Mouse (Mus musculus): ENCODE measurements around the gene Rad51b. TPM values are rescaled to one million over a fixed set of nuclear protein-coding genes. Genes with fewer than 3 reads are reported as not detected.

Gene Rad51b
- total RNA-seq, 1 experiment from 2014 or later = 12.7 TPM

DNA sequence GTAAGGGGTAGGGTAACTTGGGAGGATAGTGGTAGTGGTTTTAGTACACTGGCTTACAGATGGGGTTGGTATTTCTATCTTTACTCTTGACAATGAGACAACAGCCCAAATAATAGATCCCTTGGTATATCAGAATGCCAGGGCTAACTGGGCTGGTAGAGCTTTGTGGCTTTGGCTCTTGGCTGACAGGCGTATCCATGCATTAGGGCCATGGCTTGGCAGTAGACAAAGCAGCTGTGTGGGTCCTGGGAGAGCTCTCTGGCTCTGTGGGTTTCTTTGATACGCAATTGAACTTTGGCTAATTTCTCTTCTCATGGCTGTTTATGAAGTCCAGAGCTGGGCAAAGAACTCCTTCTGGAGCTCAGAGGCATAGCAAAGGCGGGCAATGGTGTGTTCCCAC, 488.6 kb downstream of the Rad51b start:
- ATAC-seq (replicated peaks in 1 of 2; ENCODE audit: insufficient read depth in 1 of 2, low FRiP score in 2 of 2, low TSS enrichment in 1 of 2, low read depth in 1 of 2, poor library complexity in 2 of 2, severe bottlenecking in 2 of 2) = no peak

DNA sequence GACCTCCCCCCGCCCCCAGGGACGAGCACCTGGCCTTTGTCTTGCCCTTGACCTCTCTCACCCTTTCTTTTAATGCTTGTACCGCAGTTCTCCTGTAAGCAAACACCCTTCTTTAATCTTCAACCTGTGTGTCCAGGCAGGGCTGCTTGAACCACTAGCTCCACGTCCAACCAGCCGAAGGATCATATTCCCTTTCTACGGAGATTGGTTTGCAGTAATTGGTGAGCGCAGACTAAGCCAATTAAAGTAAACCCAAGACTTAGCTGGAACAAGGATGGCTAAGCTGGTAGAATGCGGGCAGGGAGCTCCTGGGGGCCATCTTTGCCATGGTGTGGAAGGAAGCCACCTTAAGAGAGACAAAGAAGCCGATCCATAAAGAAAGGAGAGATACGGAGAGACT, 490.5 kb downstream of the Rad51b start:
- ATAC-seq (replicated peaks in 1 of 2; ENCODE audit: insufficient read depth in 1 of 2, low FRiP score in 2 of 2, low TSS enrichment in 1 of 2, low read depth in 1 of 2, poor library complexity in 2 of 2, severe bottlenecking in 2 of 2) = no peak

DNA sequence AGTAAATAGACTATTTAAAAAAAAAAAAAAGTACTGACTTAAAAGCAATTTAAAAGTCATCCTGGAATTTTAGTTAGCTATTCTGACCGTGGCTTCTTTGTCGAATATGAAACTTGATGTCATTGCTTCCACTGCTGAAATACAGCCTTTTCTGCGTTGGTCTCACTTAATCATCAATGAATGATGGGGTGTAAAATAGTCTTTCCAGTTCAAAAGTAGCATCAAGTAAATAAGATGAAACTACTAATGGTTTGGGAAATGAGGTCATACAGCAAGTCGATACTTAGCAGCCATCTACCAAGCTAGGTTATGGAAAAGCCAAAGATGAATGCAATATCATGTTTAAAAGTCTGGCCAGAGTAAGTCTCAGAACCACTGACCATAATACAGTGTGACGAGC, 491.3 kb downstream of the Rad51b start:
- ATAC-seq (replicated peaks in 1 of 2; ENCODE audit: insufficient read depth in 1 of 2, low FRiP score in 2 of 2, low TSS enrichment in 1 of 2, low read depth in 1 of 2, poor library complexity in 2 of 2, severe bottlenecking in 2 of 2) = no peak

DNA sequence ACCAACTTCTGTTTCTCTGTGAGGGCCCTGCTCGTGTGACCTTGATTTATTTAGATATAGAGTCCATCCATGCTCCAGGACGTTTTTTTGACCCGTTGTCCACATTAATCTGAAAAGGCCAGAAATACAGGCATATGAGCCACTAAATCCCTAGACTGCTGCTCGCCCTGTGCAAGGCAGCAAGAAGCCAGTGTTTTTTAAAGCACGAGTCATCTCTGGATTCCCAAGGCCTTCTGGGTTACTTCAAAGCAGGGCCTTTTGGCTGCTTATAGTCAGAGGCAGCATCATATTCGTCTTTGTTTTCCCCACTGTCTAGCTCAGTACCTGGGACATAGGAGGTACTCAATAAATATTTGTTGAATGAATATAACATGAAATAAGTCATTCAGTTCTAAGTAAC, 492.4 kb downstream of the Rad51b start:
- ATAC-seq (replicated peaks in 1 of 2; ENCODE audit: insufficient read depth in 1 of 2, low FRiP score in 2 of 2, low TSS enrichment in 1 of 2, low read depth in 1 of 2, poor library complexity in 2 of 2, severe bottlenecking in 2 of 2) = no peak

DNA sequence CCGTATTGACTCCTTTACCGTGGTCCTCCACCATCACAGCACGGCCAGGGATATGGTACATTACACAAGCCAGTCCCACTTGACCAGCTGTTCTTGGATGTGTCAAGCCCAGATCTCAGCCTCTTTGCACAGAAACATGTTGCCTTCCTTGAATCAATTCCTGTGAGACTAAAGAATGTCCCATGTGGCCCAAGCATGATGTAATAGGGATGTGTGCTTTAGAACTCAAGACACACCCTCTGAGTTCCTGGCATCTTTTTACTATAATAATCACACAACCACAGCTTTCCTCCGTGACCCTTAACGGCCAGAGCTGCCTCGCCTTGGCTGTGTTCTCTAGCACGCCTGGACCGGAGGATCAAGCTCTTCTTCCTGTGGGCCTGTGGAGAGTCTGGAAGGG, 496.3 kb downstream of the Rad51b start:
- no peak for ATAC-seq (replicated peaks in 1 of 2; ENCODE audit: insufficient read depth in 1 of 2, low FRiP score in 2 of 2, low TSS enrichment in 1 of 2, low read depth in 1 of 2, poor library complexity in 2 of 2, severe bottlenecking in 2 of 2)

DNA sequence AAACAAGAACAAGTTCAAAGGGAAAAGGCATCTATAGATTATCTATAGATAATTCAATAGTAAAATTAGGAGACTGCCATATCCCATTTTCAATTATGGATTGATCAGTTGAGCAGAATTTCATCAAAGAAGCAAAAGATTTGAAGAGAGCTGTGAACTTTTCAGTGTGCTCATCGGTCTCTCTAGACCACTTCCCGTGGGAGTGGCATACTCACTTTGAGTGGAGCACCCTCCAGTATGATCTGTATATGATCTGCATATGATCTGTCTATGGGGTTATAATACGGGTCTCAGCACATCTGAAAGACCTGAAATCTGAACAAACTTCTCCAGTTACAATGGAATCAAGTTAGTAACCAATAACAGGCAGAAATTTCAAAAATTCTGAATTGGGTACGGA, 497.7 kb downstream of the Rad51b start:
- no peak for ATAC-seq (replicated peaks in 1 of 2; ENCODE audit: insufficient read depth in 1 of 2, low FRiP score in 2 of 2, low TSS enrichment in 1 of 2, low read depth in 1 of 2, poor library complexity in 2 of 2, severe bottlenecking in 2 of 2)

DNA sequence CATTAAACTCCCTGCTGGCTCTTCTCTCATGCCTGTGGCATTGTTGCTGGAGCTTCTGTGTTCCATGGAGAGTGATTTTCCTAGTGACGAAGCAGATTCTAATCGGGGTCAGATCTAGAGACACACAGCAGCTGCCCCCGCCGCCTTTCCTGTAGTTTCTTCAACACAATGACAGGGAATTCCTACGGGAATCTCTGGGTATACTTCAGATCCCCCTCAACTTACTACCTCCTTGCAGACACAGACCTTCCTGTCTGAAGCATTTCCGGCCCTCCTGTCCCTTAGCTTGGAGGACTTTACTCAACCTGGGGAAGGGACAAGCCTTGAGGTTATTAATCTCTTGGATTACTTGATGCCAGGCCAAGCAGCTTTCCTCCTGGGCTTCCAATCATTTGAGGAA, 499.2 kb downstream of the Rad51b start:
- ATAC-seq (replicated peaks in 1 of 2; ENCODE audit: insufficient read depth in 1 of 2, low FRiP score in 2 of 2, low TSS enrichment in 1 of 2, low read depth in 1 of 2, poor library complexity in 2 of 2, severe bottlenecking in 2 of 2) = no peak

DNA sequence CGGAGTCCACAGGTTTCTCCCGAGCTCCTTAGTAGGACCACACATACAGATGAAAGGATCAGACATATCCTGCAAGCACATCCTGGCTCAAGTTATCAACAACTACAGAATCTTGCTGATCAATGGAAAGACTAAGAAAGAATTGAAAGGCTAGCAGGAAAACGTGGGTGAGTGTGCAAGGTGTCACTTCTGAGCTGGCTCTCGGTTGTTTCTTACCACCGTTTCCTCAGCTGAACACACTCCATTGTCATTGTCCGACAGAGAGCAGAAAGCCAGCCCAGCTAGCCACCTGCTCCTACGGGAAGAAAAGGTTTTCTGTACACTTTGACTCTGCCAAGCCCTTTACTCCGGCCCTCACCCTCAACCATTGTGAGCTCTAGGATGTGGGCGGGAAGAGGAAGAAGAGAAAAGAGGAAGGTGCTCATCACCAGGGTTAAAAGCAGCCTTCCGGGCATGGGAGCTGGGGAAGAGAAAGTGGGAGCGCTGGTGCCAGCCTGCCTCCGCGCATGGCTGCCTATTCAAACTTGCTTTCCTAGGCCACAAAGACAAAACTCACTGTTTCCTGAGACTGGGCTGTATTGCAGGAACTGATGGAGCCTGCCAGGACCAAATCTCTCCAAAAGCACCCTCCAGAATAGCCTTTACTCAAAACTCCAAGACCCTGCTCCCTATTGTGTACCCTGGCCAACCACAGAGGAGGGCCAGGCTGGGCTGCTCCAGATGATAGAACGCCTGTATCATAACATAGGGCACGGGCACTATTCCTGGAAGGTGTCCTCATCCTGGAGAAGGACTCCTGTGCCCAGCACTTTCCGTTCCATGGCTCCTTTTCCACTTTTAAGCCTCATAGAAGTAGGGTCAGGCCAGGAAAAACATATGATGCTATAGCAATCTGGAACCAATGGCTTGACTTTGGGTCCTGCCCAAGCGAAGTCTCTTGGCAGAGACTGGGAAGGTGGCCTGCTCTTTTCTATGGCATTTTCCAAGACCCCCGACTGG, 500.0 kb downstream of the Rad51b start:
- peak in 1 of 2 experiments; percentile 22; a peak in 1 of 4 replicates for ATAC-seq (replicated peaks in 1 of 2; ENCODE audit: insufficient read depth in 1 of 2, low FRiP score in 2 of 2, low TSS enrichment in 1 of 2, low read depth in 1 of 2, poor library complexity in 2 of 2, severe bottlenecking in 2 of 2)

DNA sequence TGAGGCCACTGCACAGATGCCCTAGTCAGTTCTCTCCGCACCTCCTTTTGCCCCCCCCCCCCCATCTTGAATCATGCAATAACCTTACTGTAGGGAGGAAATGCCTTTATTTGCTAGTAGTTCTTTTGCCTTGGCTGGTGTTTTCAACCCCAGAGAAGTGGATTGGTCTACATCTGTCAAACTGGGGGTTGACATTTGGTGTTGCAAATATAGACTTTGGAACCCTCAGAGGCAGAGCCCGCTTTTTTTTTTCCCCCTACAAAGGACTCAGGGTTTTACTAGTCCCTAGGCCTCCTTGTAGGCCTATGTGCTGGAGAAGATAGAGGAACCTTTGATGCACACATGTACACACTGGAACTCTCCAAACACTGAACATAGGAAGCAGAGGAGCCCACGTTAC, 501.4 kb downstream of the Rad51b start:
- no peak for ATAC-seq (replicated peaks in 1 of 2; ENCODE audit: insufficient read depth in 1 of 2, low FRiP score in 2 of 2, low TSS enrichment in 1 of 2, low read depth in 1 of 2, poor library complexity in 2 of 2, severe bottlenecking in 2 of 2)

DNA sequence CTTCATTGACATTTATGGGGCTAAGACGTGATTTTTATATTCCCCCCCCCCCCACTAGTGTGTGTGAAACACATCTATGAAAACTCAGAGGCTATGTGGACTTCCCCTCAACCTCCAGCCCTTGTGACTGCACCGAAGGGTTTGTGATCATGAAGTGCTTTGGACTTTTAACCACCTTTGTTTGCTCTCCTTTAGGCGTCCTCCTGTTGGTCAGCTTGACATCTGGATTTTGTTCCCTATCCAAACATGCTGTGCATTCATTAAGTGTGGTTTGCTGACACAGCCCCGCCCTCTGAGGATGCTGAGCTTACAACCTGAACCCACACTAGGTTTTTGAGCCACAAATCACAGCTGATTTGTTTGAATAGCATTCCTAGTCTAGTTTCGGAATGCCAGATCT, 502.3 kb downstream of the Rad51b start:
- no peak for ATAC-seq (replicated peaks in 1 of 2; ENCODE audit: insufficient read depth in 1 of 2, low FRiP score in 2 of 2, low TSS enrichment in 1 of 2, low read depth in 1 of 2, poor library complexity in 2 of 2, severe bottlenecking in 2 of 2)

DNA sequence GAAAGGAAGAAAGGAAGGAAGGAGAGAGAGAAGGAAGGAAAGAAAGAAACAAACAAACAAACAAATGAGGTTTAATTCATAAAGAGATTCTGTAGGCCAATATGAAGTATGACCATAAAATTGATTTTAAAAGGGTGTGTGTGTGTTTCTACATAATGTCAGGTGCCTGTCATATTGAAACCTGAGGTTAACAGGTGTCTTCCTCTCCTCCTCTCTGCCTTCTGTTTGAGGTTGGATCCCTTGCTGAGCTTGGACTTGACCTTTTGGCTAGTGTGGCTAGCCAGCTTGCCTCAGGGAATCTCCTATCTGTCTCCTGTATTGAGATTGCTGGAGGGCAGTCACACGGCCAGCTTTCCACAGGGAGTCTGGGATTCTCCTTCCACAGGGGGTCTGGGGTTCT, 506.6 kb downstream of the Rad51b start:
- no peak for ATAC-seq (replicated peaks in 1 of 2; ENCODE audit: insufficient read depth in 1 of 2, low FRiP score in 2 of 2, low TSS enrichment in 1 of 2, low read depth in 1 of 2, poor library complexity in 2 of 2, severe bottlenecking in 2 of 2)

DNA sequence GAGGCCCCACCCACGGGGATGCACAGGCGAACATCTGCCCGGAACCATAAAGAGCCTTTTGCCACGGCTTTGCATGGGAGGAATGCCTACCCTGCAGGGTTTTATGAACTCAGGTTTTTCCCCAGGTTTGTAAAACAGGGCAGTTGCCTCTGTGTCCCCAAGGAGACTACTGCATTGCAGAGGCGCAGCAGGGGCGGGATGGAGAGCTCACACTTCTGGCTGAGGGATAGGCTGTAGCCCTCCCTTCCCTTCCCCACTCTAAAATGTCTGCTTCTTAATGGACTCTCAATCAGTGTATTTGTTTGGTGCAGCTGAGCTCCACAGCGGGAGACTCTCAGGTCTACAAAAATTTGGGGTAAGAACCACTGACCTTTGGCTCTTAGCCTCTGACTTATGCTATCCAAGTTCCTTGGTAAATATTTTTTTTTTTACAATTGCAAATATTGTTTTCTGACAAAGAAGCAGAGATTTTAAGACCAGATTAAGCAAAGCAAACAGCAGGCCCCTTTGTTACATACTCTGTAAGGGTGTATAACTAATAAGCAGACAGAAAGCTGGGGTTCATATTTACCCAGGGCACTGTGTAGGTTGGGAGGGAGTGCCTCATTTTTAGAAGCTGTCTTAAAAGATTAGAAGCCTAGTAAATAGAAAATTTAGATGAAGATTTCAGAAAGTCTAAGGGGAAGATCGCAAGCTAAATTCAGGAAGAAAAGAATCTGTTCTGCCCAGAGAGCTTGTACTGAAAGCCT, 507.9 kb downstream of the Rad51b start:
- ATAC-seq (replicated peaks in 1 of 2; ENCODE audit: insufficient read depth in 1 of 2, low FRiP score in 2 of 2, low TSS enrichment in 1 of 2, low read depth in 1 of 2, poor library complexity in 2 of 2, severe bottlenecking in 2 of 2) = no peak

DNA sequence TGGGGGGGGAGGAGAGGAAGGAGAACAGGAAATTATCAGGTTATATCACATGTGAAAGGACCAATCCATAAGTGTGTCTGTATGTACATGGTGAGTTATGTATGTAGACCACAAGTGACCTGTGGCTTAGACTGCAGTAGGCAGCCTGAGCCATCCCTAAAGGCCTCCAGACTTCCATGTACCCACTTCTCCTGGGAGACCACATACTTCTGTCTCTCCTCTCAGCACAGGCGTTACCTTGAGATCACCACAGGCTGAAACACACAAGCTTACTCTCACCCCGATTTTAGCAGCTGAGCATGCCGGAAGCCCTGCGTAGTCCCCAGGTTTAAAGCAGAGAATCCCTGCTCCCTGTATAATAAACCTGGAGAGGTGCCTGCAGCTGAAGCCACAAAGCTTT, 509.9 kb downstream of the Rad51b start:
- ATAC-seq (replicated peaks in 1 of 2; ENCODE audit: insufficient read depth in 1 of 2, low FRiP score in 2 of 2, low TSS enrichment in 1 of 2, low read depth in 1 of 2, poor library complexity in 2 of 2, severe bottlenecking in 2 of 2) = no peak

DNA sequence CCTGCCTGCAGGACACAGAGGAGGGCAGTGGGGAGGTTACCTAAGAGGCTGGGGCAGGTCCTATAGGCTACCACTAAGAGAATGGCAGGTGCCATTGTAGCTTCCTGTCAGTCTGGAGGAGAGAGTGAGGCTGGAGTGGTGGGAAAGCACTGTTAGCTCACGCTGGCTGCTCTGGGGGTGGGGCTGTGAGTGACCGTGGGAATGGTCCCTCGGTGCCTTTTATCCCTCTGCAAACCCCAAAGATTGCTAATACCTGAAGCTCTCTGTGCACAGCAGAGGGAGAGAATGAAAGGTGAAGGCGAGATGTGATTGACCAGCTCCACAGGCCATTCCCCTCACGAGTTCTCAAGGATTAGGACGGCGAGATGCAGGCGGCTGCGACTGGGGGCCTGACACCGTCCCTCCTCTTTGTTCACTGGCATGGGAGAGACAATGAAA, 510.3 kb downstream of the Rad51b start:
- no peak for ATAC-seq (replicated peaks in 1 of 2; ENCODE audit: insufficient read depth in 1 of 2, low FRiP score in 2 of 2, low TSS enrichment in 1 of 2, low read depth in 1 of 2, poor library complexity in 2 of 2, severe bottlenecking in 2 of 2)

DNA sequence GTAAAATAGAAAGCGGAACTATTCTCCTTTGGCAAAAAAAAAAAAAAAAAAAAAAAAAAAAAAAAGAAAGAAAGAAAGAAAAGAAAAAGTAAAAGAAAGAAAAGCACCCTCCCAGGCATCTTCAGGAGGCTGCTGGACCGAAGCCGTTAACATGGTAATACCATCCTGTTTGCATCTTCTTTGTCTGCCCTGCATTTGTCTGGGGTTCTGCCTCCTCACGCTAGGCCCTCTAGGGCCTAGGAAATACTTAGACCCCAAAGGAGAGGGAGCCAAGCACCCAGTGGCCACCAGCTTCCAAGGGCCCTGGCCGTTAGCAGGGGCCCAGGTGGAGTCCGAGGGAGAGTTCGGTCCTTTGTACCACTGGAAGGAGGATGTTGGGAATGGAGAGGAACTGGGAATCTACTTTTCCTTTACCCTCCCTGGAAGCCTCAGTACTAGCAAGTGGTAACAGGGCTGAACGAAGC, 510.9 kb downstream of the Rad51b start:
- no peak for ATAC-seq (replicated peaks in 1 of 2; ENCODE audit: insufficient read depth in 1 of 2, low FRiP score in 2 of 2, low TSS enrichment in 1 of 2, low read depth in 1 of 2, poor library complexity in 2 of 2, severe bottlenecking in 2 of 2)

DNA sequence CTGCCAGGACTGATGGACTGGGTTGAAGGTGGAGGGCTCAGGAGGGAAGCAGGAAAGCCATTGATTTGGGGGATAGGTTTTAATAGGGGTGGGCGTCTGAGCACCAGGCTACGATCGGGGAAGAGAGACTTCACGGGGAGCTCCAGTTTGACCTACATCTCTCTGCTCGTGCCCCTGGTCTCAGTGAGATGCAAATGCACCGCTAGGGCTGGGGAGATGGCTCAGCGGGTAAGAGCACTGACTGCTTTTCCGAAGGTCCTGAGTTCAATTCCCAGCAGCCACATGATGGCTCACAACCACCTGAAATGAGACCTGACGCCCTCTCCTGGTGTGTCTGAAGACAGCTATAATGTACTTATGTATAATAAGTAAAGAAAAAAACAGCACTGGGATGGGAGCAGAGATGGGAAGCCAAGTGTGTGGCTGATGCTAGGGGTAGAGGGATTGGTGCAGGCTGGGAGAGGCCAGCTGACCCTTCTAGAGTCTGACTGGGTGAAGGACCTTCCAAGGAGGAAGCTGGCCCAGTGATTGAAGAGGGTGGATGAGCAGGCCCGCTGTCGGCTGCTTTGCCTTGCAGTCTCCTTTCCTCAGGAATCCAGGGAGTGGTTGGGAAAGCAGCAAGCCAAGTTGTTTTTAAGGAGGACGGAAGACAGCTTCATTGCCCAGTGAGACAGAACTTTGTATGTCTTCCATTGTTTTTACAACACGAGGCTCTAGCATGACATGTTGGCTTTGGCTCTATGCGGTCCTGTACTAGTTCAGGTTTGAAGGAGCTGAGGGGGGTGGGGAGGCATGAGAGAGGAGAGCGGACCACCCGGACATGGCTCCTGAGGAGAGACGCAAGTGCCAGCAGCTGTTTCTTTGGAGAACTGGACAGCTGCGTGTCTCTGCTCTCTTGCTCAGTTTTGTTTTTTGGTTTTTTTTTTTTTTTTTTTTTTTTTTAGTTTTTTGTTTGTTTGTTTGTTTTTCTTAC, 511.6 kb downstream of the Rad51b start:
- no peak for ATAC-seq (replicated peaks in 1 of 2; ENCODE audit: insufficient read depth in 1 of 2, low FRiP score in 2 of 2, low TSS enrichment in 1 of 2, low read depth in 1 of 2, poor library complexity in 2 of 2, severe bottlenecking in 2 of 2)

DNA sequence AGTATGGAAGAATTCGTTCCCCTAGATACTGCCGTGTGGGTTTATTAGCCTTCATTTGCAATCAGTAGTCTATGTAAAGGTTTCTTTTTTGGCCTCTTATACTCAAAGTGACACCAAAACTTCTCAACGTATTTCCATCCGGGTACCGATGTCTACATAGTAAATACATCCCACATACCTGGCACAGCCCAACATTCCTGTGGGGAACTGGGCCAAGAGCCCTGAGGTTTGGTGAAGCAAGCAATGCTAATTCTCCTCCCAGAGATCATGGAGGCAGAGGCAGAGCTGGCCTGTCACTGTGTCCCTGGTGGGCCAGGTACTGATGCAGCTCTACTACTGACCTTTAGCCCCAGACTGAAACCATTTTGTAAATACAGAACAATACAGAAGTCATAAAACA, 512.4 kb downstream of the Rad51b start:
- no peak for ATAC-seq (replicated peaks in 1 of 2; ENCODE audit: insufficient read depth in 1 of 2, low FRiP score in 2 of 2, low TSS enrichment in 1 of 2, low read depth in 1 of 2, poor library complexity in 2 of 2, severe bottlenecking in 2 of 2)

Data from hematopoietic stem cell, adult 5-6 weeks (primary cell).